Mouse (Mus musculus) MN1 (cell line): ENCODE measurements around the gene Ltbp3.
A peak's percentile ranks its signal among the peaks of the same experiment; 100 is the strongest.
"Not testable (repeated sequence)": the region's sequence is repeated elsewhere in the genome, so short reads cannot be mapped to it uniquely, and the experiment has no call there.

Source experiments
- DNase-seq: peaks from one replicate; pipeline ENCODE4 v3.0.0-alpha.2; 2016; ENCODE audit warnings: low spot score

Gene Ltbp3

DNA sequence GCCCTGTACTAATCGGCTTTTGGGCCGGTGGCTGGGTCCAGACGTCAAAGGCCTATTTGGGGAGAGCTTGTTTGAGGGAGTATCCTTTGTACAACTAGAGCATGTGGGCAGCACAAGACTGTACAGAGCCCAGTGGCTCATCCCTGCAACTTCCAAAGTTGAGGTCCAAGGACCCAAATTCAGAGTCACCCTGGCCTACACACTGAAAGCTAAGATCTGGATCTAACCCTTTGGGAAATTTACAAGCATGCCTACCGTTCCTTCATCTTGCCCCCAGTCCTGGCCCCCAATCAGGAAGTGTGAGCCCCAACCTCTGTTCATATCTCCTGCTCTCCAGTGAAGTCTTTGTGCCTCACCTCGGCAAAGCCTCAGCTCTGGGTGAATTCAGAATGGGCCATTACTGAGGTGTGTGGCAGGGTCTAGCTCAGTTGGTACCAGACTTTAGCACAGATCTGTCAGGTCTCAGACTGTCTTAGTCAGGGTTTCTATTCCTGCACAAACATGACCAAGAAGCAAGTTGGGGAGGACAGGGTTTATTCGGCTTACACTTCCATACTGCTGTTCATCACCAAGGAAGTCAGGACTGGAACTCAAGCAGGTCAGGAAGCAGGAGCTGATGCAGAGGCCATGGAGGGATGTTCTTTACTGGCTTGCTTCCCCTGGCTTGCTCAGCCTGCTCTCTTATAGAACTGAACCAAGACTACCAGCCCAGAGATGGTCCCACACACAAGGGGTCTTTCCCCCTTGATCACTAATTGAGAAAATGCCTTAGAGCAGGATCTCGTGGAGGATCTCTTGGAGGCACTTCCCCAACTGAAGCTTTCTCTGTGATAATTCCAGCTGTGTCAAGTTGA is 53.4 kb downstream of the Ltbp3 start:
- DNase-seq = not testable (repeated sequence)

DNA sequence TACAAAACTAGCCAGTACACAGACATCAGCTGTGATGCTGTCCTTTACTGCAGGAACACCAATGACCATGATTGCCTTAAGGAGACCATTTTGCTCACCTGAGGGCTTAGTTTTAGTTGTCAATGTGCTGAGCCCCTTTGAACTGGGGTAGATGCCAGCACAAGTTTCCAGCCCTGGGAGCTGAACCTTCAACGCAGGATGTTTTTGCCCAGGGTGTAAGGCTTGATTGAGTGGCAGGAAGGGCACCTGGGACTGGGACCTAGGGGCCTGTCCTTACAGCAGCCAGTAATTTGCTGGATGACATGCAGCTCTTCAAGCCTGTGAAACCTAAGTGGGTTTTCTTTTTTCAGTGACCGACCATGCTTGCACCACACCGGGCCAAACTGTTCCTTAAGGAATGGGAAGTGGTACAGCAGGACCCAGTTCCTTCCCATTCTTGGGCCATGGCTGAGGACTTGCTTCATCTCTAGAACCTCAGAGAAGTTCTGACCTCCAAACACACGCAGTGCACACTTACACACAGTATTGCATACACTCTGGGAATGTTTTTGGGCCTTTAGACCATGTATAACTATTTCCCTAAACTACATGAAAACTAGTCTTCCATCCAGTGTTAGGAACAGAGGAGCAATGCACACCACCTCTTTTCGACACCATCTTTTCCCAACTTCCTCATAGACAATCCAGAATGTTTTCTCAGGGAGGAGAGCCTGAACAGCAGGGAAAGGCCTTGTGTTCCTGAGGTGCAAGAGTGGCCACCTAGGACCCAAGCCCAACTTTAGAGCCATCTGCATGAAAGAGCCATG is 54.3 kb downstream of the Ltbp3 start:
- no peak for DNase-seq

DNA sequence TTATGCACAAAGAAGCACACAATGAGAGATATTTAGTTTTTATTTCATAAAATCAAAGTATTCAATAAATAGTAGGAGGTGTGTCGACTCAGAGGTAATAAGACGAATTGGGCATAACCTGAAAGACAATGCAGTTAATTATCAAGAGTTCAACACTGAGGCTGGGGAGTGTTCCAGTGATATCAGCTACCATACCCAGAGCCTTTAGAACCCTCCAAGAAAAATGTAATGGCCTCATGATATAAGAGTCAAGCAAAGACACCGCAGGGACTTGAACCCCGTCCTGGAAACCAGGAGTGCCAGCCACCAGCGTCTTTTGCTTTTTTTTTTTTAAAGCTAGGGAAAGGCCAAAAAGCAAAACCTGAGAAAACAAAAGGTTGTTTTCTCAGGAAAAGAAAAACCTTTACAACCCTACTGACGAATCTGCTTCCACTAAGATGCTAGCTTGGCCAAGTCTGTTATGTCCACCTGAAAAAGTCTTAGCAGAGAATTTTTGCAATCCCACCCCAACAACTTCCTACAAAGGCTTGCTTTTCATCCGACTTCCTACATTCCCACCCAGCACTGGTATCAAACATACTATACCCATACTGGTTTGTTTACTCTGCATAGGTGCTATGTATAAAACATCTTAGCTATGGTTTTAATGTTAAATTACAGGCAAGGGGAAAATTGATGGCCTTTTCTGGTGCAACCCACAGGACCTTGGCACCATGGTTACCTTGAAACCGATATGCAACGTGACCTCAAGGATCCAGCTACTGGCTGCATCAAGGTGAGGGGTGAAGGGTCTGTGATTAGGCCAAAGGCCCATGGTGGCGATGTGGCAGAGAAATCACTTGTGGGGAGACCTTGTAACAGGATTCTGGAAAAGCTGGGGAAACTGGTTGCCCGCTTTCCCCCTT is 55.2 kb downstream of the Ltbp3 start:
- DNase-seq = no peak

DNA sequence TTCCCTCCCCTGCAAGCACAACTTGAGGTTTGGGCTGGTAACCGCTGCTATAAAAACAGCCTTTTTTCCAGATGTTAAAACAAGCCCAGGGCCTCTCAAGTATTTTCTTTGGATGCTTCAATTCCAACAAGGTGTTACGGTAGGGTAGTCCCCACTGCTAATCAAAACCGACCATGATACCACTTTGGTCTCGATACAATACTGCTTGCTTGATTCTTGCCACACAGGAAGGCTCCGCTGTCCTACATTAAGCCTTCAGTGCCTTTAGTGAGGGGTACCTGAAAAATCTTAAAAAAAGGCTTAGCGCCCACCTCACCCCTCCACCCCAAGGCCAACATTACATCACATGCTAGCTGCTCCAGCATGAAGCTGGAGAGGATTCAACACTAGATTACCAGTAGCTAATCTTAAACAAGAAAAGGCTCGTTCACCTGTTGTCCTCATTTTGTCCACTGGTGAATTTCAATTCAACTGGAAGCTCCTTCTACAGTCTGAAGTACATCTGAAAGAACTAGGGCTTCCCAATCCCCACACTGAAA is 55.9 kb downstream of the Ltbp3 start:
- DNase-seq = no peak

DNA sequence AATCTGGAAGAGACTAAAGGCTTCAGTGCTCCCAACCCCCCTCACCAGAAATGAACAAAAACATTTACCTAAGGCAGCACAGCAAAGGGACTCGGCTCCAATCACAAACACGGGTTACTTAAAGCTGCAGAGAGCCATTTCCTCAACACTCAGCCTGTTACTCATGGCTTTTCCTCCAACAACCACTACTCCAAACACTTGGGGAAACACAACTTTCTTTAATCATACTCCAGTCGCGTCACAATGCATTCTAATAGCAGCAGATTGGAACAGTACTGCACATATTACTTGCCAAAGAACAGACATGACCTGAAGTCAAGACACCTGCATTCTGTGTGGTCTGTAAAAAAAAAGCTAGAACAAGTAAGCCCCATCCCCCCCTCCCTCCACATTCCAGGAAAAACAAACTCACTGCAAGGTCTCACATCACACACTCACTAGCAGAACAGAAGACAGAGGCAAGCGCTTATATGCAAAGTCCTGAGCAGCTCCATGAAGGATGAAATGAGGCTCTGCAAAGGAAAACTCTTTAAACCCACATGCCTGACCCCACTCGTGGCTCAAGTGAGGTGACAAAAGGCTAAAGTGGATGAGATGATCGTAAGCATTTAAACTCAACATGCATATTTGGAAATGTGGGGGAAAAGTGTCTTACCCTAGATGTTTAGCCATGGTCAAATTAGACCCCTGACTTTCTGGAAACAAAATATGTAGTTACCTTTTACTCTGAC is 56.8 kb downstream of the Ltbp3 start:
- no peak for DNase-seq

DNA sequence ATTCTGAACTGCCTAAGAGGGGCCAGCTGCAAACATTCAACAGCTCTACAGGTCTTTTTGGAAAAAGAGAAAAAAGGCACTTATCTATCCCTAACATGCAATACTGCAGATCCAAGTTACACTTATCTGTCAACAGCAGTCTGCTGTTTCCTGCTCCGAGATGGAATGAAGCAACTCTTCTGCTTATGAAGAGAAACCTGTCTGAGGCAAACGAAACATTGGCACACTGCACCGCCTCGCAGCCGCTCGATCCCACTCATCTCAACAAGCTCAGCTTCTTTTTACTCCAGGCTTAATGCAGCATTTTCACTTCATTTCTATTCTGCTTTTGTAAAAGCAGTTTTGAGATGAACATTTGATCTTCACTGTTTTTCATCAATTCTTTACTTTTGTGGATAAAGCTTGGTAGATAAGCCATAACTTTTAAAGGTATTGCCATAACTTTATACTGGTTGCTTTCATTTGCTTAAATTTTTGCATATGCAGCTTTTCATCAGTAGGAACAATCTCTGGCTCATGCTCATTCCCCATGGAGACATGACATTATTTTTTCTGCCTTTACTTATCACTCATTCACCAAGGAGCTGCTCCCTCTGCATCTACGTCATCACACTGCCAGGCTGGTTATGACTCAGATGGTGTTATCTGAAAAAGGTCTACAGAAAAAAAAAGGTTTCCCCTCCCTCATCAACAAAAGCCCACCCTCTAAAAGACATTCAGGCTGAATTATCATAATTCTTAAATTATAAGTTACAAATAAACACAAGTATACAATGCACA is 58.2 kb downstream of the Ltbp3 start:
- peak; percentile 46 for DNase-seq

DNA sequence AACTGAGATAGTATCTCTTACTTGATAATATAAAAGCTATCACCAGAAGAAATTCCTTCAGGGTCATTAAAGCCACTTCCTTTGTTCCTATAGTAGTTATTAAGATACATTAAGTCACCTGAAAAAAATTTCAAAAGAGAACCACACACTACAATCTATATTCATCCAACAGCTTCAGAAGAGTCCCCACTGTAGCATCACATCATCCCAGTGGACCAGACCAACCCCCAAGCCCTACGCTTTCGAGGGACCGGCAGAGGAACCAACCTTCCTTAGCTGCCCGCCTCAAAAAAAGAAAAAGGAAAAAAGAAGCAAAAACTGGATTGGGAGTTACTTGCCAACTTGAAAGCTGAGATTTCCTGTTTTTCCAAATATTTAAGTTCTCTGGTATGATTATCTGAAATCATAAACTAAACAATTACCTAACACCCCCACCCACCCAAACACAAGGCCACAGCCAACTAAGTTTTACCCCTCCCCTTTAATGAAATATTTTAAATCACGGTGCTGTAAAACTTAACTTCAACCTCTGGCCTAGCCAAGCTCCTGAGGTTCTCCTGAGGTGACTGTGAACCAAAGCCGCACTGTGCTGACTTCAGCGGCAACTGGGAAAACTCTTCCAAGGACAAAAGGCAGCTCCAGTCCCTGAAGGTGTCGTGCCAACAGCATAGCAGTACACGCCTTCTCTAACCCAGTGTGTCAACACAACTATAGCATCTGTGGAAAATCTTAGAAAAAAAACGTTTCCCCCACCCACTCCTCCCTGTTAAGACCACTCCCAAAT is 59.1 kb downstream of the Ltbp3 start:
- peak; percentile 43 for DNase-seq

DNA sequence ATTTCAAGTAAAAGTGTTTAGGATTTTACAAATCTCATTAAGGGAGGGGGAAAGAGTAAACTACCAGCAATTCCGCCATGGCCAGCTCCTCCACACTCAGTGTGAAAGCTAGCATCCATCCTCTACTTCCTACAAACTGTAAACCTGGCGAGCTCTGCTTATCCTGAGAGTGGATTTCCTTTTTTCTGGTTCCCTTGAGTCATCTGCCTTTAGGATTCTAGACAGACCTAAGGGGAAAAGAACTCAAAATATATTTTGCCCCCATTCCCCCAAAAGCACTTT is 59.6 kb downstream of the Ltbp3 start:
- no peak for DNase-seq

DNA sequence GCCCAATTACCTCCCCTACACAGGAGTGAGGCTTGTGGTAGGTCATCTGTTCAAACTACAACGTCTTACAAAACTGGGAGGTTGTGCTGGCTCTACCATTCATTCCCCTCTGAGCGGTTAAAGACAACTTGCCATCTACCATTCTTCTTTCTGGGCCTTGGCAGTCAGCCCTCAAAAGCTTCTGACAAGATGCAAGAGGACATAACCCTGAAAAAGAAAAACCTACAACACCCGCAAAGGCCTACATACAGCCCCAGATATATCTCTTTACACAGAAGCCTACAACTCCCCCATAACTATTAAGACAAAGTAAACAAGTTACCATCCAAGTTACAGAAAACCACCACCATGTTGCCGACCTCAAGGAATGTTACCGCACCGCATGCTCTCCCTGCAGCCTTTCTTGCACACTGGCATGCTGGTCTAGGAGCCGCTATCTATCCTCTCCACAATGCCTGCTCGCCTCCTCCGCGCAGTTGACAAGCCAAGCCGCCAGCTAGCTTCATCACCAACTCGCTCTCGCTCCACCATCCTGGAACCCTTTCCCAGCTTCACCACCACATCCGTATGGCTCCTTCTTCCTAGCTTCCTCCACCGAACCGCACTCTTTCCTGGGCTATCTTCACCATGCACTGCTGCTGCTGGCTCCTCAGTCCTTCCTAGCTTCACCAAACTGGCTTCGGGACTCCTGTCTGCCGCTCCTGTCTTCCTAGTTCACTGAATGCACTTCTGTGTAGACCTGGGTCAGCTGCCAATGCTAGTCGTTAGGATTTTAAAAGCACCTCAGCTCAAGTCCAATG is 60.1 kb downstream of the Ltbp3 start:
- peak; percentile 34 for DNase-seq

DNA sequence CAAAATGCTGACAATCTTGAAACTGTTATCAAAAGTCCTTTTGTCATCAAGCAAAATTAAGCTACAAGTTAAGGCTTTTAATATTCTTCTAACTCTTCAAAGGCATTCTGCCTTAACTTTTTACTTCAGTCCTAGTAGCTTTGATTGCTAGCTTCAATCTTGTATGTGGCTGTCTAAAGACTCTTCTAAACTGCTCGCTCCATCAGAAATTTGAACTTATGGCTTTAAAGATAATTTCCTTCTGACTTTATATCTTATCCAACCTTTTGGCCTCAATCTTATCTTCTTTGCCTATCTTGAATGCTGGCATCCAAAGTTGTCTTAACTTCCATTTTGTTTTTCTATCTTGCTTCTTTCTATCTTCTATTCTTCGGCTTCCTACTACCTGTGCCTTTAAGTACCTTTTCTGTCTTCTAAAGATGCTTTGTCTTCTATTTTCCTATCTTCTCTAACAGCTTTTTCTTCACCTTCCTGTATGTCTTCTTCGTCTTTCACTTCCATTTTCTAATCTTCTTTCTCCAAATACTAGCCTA is 60.8 kb downstream of the Ltbp3 start:
- no peak for DNase-seq

DNA sequence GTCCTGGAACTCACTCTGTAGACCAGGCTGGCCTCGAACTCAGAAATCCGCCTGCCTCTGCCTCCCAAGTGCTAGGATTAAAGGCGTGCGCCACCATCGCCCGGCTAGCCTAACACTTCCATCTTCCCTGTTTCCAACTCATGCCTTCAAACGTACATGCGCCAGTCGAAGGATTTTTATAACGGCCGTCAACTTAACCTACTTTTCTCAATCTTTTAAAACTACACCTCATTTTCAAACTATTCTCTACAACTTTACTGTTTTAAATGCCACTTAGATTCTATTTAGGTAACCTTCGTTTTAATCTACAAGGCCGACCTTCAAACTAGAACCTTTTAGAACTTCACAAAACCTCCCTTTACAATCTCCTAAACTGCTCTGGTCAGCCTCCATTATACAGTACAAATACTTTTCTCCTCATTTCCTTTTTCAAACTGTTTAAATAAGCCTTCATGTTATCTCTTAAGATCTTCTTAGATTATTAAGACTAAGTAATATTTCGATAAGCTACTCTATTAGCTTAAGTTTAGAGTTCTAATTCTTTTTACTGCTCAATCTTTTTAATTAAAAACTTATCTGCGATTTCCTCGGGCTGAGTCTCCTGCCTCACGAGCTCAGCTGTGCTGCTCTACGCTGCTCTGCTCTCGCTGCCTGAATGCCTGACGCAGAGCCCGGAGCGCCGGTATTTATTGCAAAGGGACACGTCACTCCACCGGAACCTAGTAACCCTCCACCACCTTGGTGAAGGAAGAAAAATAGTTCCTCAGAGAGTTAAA is 61.5 kb downstream of the Ltbp3 start:
- DNase-seq = peak; percentile 93

DNA sequence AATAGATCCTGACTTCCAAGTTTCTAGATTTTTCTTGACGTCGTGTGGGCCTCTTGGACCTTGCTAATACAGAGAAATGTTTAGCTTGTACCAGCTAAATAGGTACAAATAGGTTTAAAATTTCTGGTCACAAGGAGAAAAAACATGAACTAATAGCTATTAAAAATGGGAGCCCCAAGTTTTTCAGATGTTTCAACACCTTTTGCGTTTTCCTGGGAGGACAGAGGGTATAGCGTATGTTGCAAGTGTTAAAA is 62.0 kb downstream of the Ltbp3 start:
- no peak for DNase-seq

DNA sequence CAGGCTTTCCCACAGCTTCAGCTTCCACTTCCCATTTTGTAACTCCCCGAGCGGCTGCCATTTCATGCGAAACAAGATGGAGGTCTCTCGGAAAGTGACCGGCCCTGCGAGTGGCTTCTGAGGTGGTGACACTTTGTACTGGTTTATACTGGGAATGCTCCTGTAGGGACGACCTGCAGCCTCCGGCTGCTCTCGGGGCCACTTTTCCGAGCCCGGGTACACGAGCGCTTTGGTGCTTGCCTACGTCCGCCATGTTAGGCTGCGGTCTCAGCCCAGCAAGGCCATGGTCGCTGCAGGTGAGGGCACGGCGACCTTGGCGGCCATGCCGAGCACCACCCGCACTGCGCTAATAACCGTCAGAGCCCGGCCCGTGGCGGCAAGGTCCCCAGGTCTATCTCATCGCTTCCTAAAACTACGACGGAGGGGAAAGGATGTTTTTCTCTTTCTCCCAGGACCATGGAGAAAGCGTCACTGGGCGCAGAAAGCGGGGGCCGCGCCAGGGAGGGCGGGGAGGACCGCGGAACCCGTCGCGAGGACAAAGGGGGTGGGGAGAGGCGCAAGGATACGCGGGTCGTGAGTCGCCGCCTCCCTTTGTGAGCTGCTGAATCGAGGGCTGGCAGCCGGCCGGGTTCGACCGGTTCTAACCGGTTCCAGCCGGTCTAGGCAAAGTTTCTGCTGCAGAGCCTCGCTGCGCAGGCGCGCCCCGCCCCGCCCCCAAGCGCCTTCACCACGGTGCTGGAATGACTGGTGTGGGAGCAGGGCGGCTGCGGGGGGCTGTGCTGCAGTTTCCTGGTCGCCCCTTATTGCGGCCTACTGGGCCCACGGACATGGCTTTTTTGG is 62.6 kb downstream of the Ltbp3 start:
- peak; percentile 95 for DNase-seq

DNA sequence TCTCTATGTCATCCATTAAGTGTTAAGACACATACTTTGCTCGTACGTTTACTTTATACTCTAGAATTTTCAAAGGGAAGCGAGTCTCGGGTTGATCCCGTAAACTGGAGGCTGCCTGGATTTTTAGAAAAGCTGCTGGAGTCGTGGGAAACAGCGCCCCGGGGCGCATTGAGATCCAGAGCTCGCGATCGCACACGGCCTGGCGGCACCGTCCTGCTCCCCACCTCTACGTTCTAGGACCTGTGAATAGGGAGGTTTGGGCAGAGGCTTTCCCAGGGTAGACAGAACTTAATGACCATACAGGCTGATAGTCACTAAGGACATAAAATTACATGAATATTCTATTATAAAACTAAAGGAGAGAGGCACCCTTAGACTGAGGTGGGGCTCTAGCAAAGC is 63.2 kb downstream of the Ltbp3 start:
- no peak for DNase-seq

DNA sequence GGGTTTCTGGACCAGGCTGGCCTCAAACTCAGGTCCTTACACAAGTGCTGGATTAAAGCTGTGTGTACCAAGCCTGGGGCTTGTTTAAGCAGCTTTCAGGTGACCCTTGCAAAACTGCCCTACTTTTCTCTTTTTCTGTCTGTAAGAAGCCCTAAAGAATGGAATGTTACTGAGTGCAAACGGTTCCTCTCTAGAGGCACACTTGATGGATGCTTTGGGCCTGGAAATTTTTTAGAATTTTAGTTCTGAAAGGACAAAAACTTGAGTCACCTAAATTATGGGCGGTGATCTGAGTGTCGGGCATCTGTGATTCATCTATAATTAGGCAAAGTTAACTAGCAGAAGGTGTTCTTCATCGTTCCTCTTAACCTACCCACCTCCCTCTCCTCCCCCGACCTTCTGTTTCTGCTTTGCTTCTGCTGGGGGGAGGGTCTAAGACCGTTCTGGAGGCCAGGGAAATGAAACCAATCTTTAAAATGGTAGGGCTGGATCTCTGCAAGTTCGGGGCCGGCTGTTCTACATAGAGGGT is 63.7 kb downstream of the Ltbp3 start:
- DNase-seq = no peak

DNA sequence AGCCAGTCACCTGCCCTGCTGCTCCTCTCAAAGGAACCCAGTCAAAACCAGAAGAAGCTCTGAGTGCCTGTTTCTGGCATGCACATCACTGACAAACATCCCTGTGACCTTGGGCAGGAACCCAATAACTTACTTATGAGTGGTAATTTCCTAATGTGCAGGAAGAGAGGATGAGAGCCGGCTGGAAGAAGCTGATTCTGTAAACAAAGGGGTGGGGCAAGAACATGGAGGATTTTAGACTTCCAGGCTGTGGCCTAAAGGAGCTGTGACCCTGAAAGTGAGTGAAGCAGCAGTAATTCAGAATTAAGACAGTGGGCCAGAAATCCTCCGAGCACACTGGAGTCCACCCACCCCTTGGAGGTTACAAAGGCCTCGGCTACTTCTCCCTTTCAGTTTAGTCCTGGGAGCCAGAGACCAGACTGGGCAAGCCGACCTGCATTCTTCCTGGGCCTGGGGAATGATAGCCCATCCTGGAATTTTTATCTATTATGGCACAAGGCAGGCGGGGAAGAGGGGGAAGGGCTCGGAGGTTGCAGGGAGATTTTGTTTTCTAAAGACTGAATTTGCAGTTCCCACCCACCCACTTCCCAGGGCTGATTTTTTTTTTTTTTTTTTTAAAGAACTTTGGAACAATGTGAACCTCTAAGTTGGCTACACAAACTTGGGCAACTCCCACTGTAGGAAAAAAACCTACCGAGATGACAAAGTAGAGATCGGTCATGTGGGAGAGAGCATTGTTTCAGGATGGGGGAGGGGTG is 65.5 kb downstream of the Ltbp3 start:
- peak; percentile 67 for DNase-seq
